Mouse (Mus musculus) layer of hippocampus, postnatal 14 days (tissue): ENCODE measurements around the gene Camkmt. TPM values are rescaled to one million over a fixed set of nuclear protein-coding genes. Genes with fewer than 3 reads are reported as not detected.

Experiments used
- DNase-seq, 2 experiments: peaks; one replicate each; pipeline ENCODE4 v3.0.0; 2021 to 2022; ENCODE audit warnings: low spot score in 2 of 2, mixed read lengths in 1 of 2
- total RNA-seq, 2 experiments: library from RNA; stranded (reverse); gene quantifications; 2 replicates each; pipeline ENCODE4 v1.2.3; 2021

Gene Camkmt
- total RNA-seq, 2 experiments from 2014 or later = 11.8 to 12.7 TPM

DNA sequence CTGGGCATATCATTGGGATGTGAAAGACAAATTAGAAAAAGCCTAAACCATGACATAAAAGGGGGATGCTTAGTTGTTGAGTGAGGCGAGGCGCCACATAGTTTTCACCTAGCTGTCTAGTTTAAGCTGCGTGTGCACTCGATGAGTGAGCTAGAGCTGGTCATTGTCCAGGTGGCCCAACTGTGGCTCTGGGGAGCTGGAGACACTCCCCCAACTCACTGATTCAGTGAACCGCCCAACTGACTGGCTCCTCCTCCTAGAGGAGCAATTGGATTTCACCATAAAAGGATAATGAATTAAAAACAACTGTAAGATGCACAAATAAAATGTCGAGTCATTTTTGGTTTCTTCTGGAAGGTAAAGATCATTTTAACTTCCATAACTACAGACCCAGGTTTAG, 1.3 kb upstream of the Camkmt start:
- no peak for DNase-seq

DNA sequence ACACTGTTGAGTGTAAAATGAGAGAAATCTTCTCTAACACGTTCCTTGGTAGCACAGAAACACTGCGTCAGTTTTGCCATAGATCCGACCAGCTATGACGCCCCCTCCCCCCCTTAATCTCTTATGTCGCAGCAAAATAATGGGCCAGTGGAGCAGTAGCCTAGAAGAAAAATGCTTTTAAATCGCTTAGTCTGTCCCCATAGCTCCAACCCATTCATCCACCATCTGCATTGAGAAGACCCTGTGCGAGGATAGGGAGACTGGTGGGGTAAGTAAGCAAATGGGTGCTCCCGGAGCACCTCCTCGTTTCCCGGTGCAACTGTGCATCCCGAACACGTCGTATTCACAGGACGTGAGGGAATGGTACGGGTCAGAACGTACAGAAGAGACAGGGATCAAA, 731 bp upstream of the Camkmt start:
- peak in 1 of 2 experiments; percentile 22 for DNase-seq

DNA sequence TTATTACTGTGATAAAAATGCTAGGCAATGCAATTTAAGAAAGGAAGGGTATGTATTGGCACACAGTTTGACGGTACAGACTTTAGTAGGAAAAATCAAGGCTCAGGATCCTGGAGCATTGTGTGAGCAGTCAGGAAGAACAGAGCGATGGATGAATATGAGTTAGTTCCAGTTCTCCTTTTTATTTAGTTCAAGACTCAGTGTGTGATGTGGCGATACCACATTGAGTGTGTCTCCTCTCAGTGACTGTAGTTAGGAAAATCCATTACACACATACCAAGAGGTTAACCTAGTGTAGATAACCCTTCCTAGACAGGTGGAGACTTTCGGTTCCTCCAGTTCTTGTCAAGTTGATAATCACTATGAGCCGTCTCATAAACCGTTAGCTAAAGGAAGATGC, 1.4 kb downstream of the Camkmt start:
- DNase-seq = no peak

DNA sequence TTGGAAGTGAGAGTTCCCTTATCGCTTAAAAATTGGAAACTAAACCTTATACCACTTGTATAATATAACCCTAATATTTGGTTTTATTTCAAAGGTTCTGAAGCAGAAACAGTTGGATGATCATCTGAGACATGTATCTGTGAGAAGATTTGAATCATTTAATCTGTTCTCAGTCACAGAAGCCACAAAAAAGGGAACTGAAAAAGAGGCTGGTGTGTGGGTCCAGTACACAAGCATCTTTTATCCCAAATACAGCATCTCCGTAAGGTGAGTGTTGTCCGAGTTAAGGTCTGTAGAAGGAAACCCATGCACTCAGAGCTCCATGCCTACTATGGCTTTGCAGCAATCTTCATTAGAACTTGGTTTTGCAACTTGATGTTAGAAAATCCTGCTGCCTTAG, 6.0 kb downstream of the Camkmt start:
- DNase-seq = no peak

DNA sequence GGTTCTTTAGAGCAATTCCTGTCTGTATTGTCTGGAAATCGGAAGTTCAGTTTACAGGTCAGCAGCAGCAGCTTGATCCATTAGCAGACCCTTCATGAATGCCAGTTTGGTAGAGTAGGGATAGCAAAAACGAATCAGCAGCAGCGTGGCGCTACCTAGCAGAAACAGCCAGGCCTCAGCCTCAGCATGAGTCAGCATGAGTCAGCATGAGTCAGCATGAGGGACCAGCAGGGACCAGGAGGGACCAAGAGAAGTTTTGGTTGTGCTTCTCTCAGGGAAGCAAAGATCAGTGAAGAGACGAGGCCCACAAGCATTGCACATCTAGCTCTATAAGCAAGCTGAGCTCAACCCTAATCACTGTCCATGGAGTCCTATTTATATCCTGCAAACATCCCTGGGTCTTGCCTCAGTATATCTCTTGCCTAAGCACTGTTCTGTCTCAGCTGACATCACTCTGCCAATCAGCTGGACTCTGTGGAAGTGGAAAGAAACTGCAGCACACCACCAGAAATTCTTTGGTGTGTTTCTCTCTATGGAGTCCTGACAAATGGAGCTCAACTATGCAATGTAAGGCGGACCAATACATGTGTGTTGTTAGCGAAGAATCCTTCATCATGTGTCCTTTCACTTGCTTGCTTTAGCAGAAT, 8.4 kb downstream of the Camkmt start:
- DNase-seq = no peak

DNA sequence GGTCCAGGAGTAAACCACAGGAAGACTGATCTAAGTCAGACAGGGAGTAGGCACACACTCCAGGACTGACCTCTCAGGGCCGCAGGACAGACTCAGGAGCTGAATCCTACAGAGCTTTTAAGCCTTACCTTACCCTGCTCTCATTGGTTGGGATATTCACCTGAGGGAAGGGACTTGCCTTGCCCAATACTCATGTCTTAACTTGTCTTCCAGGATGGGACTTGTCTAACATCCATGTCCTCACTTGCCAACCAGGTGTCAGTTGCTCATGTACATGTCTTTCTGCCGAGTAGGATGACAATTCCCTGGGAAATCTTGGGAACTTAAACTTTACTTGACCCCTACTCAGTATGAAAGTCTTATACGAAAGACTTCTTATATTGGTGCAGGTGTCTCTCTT, 9.9 kb downstream of the Camkmt start:
- DNase-seq = no peak

DNA sequence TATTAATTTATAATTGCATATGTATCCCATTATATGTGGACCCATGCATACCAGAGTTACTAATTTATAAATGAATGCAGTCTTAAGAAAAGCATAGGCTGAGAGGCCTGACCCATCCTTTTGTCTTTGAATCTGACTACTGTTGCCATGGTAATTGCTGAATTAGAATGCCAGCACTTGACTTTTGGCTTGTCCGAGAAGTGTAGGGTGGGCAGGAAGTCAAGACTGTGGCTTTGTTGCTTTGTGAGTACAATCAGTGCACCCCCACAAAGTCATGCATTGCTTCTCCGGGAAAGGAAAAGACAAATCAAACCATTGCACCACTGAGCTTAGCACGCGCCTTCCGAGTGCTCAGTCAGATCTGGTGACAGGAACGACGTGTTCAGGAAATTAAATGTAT, 11.4 kb downstream of the Camkmt start:
- DNase-seq = no peak

DNA sequence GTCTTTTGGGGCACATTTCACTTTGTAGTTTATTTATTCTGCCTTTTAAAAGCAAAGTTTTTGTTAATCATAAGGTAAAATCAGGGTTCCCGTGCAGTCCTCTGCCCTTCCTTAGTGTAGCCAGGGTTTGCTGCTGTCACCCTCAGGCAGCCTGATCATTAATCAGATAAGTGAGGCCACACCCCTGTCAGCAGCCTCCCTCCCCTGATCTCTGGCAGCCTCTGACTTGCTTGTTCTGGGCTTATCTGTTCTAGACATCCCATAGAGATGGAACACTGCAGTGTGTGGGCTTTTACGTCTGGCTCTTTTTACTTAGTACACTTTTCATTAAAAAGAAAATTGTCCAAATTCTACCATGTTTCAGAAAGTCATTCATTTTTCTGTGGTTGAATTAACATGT, 13.0 kb downstream of the Camkmt start:
- no peak for DNase-seq

DNA sequence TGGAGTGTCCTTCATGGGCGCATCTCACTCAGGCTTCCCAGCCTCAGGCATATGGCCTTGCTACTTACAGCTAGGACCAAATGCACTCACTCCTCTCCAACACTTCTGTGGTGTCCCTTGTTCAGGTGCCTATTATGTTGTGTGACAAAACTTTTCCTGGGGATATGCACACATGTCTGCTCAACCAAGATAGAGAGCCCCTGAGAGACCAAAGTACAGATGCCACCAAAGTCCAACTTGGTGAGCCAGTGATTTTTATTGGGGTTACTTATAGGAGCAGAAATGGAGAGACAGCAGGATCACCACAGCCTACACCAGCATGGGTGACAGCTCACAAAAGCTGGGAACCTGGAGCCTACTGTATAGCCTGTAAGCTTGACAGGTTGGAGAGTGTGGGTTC, 20.3 kb downstream of the Camkmt start:
- no peak for DNase-seq

DNA sequence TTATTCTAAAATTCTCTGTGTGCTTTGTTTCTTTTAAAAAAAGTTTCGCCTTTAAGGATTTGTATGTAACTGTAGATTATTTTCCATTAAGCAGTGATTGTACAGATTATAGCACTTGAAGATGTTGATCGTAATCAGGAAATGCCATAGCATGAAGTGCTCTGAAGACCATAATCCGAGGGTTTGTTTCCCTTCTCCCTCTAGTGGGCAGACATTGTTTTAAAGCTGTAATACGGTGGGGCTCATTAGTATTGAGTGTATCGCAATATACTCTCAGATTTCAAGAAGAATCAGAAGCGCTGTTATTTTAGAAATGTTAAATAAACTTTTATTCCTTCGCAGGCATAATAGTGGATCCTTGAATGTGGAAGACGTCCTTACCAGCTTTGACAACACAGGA, 23.1 kb downstream of the Camkmt start:
- DNase-seq = no peak

DNA sequence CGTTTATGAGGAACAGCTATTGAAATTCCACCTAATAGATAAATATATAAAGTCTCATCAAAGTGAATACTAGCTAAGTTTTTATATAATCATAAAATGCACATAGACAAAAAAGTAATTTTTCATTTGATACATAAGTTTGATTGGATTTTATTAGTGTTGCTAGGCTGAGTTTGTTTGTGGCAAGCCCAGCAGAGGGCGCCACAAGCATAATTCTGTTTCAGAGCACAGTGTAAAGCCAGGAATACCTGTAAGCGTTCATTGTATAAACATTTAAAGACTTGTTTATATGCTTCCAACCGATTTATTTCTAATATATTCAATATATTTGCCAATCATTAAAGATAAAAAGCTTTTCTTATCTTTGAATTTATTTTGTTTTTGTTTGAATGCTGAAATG, 26.3 kb downstream of the Camkmt start:
- peak; percentile 49 to 53 for DNase-seq

DNA sequence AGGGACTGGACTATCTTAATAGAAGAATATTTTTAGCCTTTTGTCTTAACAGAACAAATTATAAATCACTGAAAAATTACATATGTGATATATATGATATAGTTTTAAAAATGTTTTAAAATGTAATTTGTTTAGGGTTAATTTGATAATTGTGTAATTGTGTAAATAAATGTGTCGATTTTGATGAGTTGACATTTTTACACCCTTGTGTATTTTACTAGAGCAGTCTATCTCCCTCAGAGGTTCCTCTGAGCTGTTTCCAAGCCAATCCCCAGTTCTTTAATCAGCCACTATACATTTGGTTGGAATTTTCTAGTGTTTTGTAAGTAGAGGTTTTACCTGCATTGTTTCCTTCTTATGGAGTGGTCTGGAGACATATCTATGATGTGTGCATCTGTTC, 48.0 kb downstream of the Camkmt start:
- no peak for DNase-seq

DNA sequence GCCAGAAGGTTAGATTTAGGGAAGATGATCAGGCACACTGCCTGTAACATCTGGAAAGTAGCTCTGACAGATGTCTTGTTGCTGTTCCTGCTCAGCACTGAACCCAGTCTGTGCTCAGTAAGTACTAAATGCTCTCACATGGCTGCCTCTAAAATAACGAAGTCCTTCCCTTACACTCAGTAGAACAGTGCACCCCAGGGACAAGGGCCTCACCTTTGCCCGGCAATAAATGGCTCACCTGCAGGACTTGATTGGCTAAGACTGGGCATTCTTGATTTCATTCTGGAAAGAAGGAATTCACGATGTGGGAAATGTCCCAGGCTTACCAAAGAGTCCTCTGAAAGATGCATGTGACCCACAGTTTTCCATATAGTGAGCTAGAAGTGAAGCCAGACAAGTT, 51.3 kb downstream of the Camkmt start:
- no peak for DNase-seq

DNA sequence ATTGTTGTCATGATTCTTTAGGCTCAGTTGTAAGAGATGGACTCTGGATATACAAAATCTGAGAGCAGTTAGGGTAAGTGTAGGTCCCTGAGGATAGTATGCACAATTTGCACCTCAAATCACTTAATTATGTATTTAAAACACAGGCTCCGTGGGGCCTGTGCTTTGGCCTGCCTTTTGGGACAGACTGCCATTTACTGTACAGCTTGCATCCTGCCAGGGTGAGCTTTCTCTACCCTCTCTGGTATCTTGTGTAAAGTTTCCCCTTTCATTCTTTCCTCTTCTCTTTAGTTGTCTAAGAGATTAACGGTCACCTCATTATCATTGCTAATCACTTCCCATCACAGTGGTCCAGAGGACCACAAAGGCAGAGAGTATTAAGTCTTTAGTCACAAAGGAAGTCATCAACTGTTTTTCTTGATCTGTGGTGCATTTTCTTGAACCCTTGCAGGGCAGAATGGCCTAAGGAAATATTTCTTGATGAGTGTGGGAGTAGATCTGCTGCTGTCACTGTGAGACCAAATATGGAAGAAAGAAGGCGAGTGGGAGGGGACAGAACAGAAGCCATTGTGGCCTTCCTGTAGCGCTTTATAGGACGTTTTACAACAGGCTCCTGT, 52.3 kb downstream of the Camkmt start:
- DNase-seq = no peak

DNA sequence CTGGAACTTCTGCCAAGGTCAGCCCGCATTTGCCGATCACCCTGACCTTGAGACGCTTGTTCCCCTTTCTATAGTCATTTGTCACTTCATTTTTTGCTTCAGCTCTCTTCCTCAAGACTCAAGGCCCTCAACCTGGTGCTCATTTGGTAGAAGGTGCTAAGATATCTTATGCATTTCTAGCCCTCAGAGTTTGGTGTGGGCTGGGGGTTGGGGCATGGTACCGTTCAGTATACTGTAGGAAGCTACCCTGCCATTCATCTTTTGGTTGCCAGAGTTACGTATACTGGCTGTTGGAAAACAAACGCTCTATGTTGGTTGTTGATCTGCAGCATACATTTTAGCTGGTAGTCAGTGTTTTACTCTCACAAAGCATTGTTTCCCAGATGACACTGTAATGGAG, 53.8 kb downstream of the Camkmt start:
- DNase-seq = no peak

DNA sequence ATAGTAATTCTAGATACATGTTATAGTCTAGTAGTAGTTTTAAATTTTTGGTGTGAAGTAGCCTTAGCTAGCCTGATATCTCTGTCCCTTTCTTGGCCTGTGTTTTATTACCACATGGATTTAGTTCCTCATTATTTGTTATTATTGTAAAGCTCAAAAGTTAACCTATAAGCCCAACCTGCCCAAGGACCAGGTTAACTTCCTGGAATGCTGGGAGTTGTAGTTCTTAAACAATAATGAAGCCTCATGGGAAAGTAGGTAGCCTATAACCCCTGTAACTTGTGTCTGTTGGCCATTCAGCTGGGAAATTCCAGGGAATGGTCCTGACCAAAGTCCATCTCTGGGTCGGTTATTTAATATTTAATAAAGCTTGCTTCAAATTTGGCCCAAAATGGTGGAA, 58.0 kb downstream of the Camkmt start:
- DNase-seq = no peak

DNA sequence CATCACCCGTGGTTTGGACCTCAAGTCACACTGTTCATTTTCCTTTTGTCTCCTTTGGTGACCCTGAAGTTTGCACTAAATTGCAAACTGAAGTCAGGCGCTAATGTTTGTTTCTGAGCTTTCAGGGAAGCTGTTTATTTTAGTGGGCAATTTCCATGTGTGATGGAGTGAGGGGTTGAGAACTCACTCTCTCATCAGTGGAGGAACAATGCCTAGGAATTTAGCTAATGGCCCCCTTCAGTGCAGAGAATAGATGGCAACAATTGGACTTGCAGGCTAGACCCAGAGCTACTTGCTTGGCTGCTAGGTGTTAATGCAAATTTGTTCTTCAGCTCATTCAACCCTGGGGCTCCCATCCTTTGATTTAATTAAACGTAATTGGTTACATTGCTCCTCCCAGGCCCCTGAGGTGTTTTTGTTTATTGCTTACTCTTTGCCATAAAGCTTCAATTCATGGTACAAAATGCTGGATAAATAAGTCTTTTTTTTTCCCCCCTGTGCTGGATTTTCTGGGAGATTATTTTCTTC, 58.9 kb downstream of the Camkmt start:
- DNase-seq = no peak

DNA sequence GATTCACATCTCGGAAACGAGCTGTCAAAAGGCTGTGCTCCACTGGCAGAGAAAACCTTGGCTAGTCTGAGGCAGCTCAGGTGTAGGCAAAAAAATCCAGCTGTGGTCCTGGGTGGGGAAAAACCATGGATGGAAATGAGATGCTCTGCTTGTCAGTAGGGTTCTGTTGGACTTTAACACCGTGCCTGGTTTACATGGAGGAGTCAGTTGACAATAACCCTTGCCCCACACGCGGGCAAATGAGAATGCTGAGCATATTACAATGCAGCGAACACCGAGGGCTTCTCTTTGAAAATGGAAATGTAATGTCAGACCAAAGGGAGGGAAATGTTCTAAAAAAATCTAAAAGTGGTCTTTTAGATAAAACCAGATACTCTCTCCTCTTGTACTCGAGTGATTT, 60.9 kb downstream of the Camkmt start:
- no peak for DNase-seq

DNA sequence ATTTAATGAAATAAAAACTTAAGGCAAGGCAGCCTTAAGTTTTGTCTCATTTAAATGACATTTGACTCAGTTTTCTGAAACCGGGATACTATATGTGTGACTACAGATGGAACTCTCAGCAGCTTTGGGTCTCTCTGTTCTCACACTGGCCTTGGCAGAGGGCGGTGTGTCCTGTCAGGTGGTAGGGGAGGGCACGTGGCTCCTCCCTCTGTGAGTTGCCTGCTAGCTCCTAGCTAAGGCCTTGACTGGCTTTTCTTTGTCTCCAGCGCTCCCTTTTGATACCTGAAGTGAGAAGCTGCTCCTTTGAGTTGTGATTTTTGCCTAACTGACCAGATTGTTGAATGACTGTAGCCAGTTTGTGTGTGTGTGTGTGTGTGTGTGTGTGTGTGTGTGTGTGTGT, 67.8 kb downstream of the Camkmt start:
- DNase-seq = no peak

DNA sequence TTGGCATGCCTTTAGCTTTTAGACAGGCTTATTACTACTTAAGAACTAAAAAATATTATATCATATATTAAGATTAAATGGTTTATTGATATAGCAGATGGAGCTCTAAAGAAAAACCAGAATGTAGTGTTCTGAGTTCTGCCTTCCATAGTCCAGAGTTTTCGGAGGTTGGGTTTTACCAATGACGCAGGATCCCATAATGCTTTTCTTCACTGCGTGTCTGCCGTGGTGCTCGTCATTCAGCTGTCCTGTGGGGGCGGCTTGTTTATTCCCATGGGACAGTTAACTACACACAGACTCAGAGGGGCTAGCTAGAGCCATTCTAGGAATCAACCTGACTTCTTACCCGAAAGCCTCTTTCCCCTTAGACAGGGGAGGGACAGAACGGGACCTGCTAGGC, 69.2 kb downstream of the Camkmt start:
- peak; percentile 12 to 27 for DNase-seq

DNA sequence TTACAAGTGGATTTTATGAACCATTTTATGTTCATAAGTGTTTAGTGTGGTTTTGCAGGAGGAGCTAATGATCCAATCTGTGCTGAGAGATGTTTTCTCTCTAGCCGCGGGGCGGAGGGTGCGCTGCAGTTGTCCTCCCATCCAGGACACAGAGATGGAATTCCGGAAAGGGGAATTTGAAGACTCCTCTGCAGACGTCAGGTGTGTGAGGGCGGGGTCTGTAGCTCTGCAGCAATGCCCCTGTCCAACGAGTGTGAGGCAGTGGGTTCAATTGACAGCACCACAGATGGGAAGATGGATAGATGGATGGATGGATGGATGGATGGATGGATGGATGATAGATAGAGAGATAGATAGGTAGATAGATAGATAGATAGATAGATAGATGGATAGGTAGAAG, 70.4 kb downstream of the Camkmt start:
- no peak for DNase-seq

DNA sequence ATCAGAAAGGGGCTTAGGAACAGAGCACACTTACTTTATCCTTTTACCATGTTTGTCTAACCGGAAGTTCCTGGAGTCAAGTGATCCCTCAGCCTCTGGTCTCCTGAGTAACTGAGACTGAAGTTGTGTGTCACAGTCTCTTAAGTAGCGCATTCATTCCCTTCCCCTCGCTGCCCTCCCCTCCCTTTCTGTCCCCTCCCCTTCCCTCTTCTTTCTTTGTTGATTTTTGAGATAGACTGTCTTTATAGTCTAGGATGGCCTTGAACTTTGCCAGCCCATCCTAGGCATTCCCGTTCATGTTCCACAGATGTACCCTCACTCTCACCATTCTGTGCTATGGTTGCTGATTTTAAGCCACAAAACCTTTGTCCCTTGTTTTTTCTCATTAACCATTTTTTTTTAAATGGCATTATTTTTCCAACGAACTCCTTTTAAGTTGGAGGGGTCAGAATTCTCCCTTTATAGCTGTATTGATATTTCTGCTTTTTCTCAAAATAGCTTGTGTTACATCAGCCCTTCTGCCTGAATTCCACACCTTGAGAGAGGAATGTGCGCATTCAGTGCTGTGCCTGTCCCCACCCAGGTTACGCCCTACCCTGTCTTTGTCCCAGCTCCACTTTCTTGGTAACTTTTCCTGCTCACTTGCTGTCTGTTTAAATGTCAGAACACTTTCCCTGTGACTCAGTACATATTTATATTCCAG, 72.4 kb downstream of the Camkmt start:
- no peak for DNase-seq

DNA sequence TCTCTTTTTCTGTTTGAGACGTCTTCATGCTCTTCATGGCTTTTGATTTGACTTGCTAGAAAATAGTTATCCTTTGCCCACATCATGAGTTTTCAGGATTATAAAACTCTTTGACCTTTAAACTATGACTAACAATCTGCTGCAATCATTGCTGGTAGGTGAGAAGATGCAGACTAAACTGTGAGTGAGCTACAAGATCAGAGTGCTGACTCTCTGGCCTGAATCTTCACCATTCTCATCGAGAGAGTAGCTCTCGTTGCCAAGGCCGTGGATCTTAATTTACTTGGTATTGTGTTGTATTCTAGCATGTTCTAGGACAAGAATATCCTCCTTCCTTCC, 72.9 kb downstream of the Camkmt start:
- no peak for DNase-seq
